Mouse (Mus musculus) lung, postnatal 0 days (tissue): ENCODE measurements at regions not wholly inside any gene's neighbourhood (a gene's known extent, or its start where the extent isn't known, plus 50 kb on each side); places are given as distances from the start of the nearest gene placed in this dataset.

Experiments
- ATAC-seq: fragments of 200-750 bp; cut with Nextera tagmentation; 2 replicates; pipeline ENCODE4 v1.8.0; 2017; ENCODE audit warnings: moderate library complexity
- DNase-seq: peaks from one replicate; pipeline ENCODE4 v3.0.0-alpha.2; 2016; ENCODE audit warnings: low spot score
- H3K27ac ChIP-seq: fragments of 300-500 bp; sonication (generic); 2 replicates; pipeline ENCODE4 v1.5.1; 2014; ENCODE audit warnings: antibody characterized with exemption, mild to moderate bottlenecking, low read length, mixed read lengths
- H3K27me3 ChIP-seq: fragments of 300-500 bp; sonication (generic); replicated peaks from 2 replicates; pipeline ENCODE4 v1.6.1; 2014; ENCODE audit warnings: low read length, mixed read lengths; ENCODE audit not compliant: insufficient read depth
- H3K36me3 ChIP-seq: fragments of 300-500 bp; sonication (generic); 2 replicates; pipeline ENCODE4 v1.6.1; 2014; ENCODE audit warnings: low read length, mixed read lengths; ENCODE audit not compliant: insufficient read depth
- H3K4me1 ChIP-seq: fragments of 300-500 bp; sonication (generic); 2 replicates; pipeline ENCODE4 v1.6.1; 2014; ENCODE audit warnings: antibody characterized with exemption, low read depth, low read length, mixed read lengths; ENCODE audit not compliant: insufficient read depth
- H3K4me2 ChIP-seq: fragments of 300-500 bp; sonication (generic); replicated peaks from 2 replicates; pipeline ENCODE4 v1.6.1; 2014; ENCODE audit warnings: low read depth, mild to moderate bottlenecking, low read length, moderate library complexity, mixed read lengths
- H3K4me3 ChIP-seq: fragments of 300-500 bp; sonication (generic); 2 replicates; pipeline ENCODE4 v1.5.1; 2014; ENCODE audit warnings: low read depth, low read length
- H3K9ac ChIP-seq: fragments of 300-500 bp; sonication (generic); replicated peaks from 2 replicates; pipeline ENCODE4 v1.6.1; 2014; ENCODE audit warnings: low read depth, mild to moderate bottlenecking
- H3K9me3 ChIP-seq: fragments of 300-500 bp; sonication (generic); 2 replicates; pipeline ENCODE4 v1.6.1; 2016; ENCODE audit warnings: low read length, mixed read lengths
- CTCF ChIP-seq: IDR thresholded peaks from 2 replicates; pipeline ENCODE4 v1.5.1; 2016; ENCODE audit warnings: antibody characterized with exemption, mild to moderate bottlenecking
- EP300 ChIP-seq: IDR thresholded peaks from 2 replicates; pipeline ENCODE4 v1.6.1; 2016; ENCODE audit warnings: antibody characterized with exemption, mild to moderate bottlenecking, control low read depth
- WGBS: fragments of 180-500 bp; shearing (Covaris S2); extraction: QIAGEN DNeasy Blood & Tissue Kit; methylation state at CpG from one replicate; pipeline ENCODE4 v1.1.7; 2014; 5-methylcytosine and 5-hydroxymethylcytosine counted together

DNA sequence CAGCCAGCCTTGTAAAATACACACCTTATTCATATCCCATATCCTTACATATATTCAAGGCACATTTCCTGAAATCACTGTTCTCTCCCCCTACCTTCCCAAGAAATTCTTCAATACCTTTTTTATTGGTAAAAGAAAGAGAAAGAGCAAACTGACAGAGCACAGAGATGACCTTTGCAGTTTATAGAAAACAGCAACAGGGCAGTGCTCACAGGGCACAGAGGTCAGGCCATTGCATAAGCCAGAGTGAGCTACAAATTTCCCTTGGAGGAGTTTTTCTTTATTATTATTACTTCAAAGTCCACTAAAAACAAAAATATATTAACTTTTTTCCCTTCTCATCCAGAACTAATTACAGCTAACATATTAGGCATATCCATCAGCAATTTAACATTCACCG is 182.5 kb downstream of the Spata18 start:
- H3K27ac ChIP-seq, result no peak overlapping the region
- TF ChIP-seq EP300 (no peak), CTCF (no peak)
- no peak for ATAC-seq
- no peak overlapping the region for H3K4me2 ChIP-seq
- no peaks in the 10 kb centered on the region for H3K4me1 ChIP-seq
- H3K9me3 ChIP-seq, result no peaks in the 10 kb centered on the region
- DNase-seq, result no peak
- H3K27me3 ChIP-seq, result no peaks in the 10 kb centered on the region
- no peaks in the 10 kb centered on the region for H3K36me3 ChIP-seq
- no peak overlapping the region for H3K9ac ChIP-seq
- WGBS, result 81% methylated on average over 1 of the region's 1 CpGs
- no peak overlapping the region for H3K4me3 ChIP-seq

DNA sequence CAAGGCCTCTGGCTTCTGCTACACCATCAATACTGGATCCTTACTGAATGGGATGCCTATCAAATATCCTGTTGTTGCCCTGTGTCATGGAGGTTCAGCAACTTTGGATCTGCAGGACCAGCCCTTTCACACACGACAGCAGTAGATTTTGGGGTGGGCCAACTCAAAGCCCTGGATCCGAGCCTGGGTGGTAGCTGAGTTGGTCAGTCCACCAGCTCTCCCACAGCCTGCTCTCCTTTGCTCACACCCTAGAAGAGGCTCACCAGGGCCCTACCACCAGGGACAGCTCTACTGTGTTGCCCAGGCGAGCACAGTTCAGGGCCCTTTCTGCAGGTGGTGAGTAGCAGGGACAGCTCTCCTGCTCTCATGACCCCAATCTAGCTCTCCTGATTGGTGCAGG is 192.6 kb downstream of the Spata18 start:
- WGBS, result 90% methylated on average over 3 of the region's 3 CpGs

GRCm38 (mm10) chr5:73846096-73846782 is 195.1 kb downstream of the Spata18 start:
- H3K36me3 ChIP-seq, result no peaks in the 10 kb centered on the region
- no peaks in the 10 kb centered on the region for H3K27me3 ChIP-seq
- no peaks in the 10 kb centered on the region for H3K9me3 ChIP-seq
- 40% methylated on average over 12 of the region's 12 CpGs for WGBS
- DNase-seq, result peak; percentile 65
- no peak overlapping the region for H3K27ac ChIP-seq
- no peak overlapping the region for H3K9ac ChIP-seq
- no peak for TF ChIP-seq EP300
- TF ChIP-seq CTCF, result no peak
- ATAC-seq, result peak; percentile 46
- no peak overlapping the region for H3K4me2 ChIP-seq
- H3K4me1 ChIP-seq, result no peaks in the 10 kb centered on the region
- H3K4me3 ChIP-seq, result no peak overlapping the region

More for the DNA sequence above, 192.6 kb downstream of the Spata18 start:
- H3K27me3 ChIP-seq, result no peaks in the 10 kb centered on the region
- H3K27ac ChIP-seq, result no peak overlapping the region
- DNase-seq (no peak), ATAC-seq (no peak)
- TF ChIP-seq CTCF (no peak), EP300 (no peak)
- no peak overlapping the region for H3K9ac ChIP-seq
- H3K9me3 ChIP-seq, result no peaks in the 10 kb centered on the region
- H3K4me2 ChIP-seq, result no peak overlapping the region
- H3K4me3 ChIP-seq, result no peak overlapping the region
- no peaks in the 10 kb centered on the region for H3K36me3 ChIP-seq
- no peaks in the 10 kb centered on the region for H3K4me1 ChIP-seq

- ATAC-seq, result no peak
Measured at GRCm38 (mm10) chr5:73846783-73847151, 195.6 kb downstream of the Spata18 start.

GRCm38 (mm10) chr5:73851501-73851900 is 200.3 kb downstream of the Spata18 start:
- TF ChIP-seq CTCF (no peak), EP300 (no peak)
- Histone ChIP-seq H3K4me2 (no peak overlapping the region), H3K9me3 (no peaks in the 10 kb centered on the region), H3K4me3 (no peak overlapping the region), H3K4me1 (no peaks in the 10 kb centered on the region), H3K27ac (no peak overlapping the region), H3K9ac (no peak overlapping the region), H3K36me3 (no peaks in the 10 kb centered on the region), H3K27me3 (no peaks in the 10 kb centered on the region)
- DNase-seq, result no peak
- no peak for ATAC-seq
- 27% methylated on average over 2 of the region's 2 CpGs for WGBS

More at GRCm38 (mm10) chr5:73846783-73847151, 195.6 kb downstream of the Spata18 start:
- Histone ChIP-seq H3K9me3 (no peaks in the 10 kb centered on the region), H3K9ac (no peak overlapping the region), H3K4me1 (no peaks in the 10 kb centered on the region), H3K27ac (no peak overlapping the region), H3K27me3 (no peaks in the 10 kb centered on the region), H3K36me3 (no peaks in the 10 kb centered on the region), H3K4me3 (no peak overlapping the region), H3K4me2 (no peak overlapping the region)
- DNase-seq, result no peak
- no peak for TF ChIP-seq EP300
- no peak for TF ChIP-seq CTCF
- 54% methylated on average over 6 of the region's 6 CpGs for WGBS

DNA sequence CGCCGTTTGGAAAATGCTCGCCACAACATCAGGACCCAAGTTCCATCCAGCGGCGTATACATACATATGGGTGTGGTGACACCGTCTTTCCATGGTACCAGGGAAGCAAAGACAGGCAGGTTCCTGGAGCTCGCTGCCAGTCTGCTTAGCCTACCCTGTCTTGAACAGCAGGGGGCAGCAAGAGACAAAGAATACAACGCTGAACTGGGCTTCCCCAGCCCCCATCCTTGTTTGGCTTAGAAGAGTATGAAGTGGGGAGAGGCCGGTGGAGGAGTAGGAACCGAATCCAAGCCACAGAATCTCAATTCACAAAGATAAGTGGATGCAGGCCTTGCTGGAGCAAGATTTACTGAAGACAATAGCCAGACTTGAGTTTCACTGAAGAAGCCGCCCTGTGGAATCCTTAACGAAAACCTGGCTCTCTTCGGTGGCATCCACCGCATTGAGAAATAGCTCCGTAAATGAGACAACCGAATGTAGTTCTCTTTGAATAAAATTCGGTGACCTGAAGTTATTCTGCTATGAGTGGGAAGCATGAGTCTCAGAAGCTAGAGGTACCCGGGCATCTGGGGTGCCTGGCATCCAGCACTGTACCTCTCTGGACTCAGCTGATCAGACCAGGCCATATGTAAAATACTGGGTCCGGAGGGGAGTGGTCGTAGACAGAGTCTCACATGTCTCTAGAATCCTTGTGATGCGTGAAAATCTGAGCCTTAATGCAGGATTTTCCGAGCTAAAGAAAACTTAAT is 203.0 kb downstream of the Spata18 start:
- no peak overlapping the region for H3K4me3 ChIP-seq
- 41% methylated on average over 22 of the region's 22 CpGs for WGBS
- peak; percentile 89 for ATAC-seq
- no peak overlapping the region for H3K9ac ChIP-seq
- no peaks in the 10 kb centered on the region for H3K27me3 ChIP-seq
- H3K36me3 ChIP-seq, result no peaks in the 10 kb centered on the region
- no peaks in the 10 kb centered on the region for H3K9me3 ChIP-seq
- no peak overlapping the region for H3K27ac ChIP-seq
- DNase-seq, result peak; percentile 91
- no peaks in the 10 kb centered on the region for H3K4me1 ChIP-seq
- peak overlapping the region; percentile 12; the same call in 1 of the 2 replicates for H3K4me2 ChIP-seq
- TF ChIP-seq EP300 (peak; percentile 21; the same call in 1 of the 2 replicates), CTCF (peak; percentile 92)
